Mouse (Mus musculus) G1E (cell line): ENCODE results near the gene Ssrp1.

Source experiments
- CTCF ChIP-seq: IDR thresholded peaks from 2 replicates; pipeline ENCODE4 v1.5.1; 2012; ENCODE audit warnings: low read depth, low read length, inconsistent platforms, mixed read lengths
- GATA1 ChIP-seq: IDR thresholded peaks from 2 replicates; pipeline ENCODE4 v1.6.1; 2012; ENCODE audit warnings: borderline replicate concordance, low read length, inconsistent platforms, mixed read lengths
- GATA2 ChIP-seq: IDR thresholded peaks from 2 replicates; pipeline ENCODE4 v1.6.1; 2012; ENCODE audit warnings: low read depth, low read length, inconsistent platforms, borderline replicate concordance
- TAL1 ChIP-seq: conservative IDR thresholded peaks from 2 replicates; pipeline ENCODE4 v1.6.1; 2012; ENCODE audit warnings: low read depth, low read length, inconsistent platforms, mixed read lengths

DNA sequence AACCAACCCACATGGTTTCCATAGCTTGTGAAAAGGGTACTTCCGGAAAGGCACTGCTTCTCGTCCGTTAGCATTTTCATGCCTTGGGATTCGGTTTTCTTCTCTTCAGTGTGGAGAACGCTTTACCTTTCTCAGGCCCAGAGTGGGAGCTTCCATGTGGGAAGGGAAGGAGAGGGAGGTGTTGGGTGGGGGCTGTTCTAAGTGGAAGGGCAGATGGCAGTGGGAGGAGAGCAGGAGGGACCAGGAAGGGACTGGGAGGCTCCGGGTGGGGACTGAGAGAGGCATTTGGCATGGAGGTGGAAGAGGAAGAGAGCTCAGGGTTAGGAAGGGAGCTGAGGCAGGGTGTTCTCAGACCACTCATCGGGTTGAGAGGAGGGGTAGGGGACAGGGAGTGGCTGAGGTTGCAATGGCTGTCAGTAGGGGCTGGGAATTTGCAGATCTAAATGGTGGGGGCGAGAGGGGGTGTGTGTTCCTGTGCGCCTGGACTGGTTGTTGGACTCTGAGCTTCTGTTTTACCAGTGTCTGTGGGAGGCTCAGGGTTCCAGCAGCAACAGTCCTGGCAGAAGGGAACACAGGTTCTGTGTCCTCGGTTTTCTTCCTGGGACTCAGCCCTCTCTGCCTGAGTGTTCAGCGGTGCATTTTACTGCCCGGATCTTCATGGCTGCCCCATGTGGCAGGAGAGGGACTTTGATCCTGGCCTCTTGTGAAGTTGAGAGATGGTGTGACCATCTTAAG is 28.3 kb downstream of the Ssrp1 start:
- TF ChIP-seq CTCF (no peak), GATA2 (no peak), GATA1 (no peak), TAL1 (no peak)
